Mouse (Mus musculus) stomach, postnatal 0 days (tissue): Measurements from ENCODE around the gene Pxdc1. TPM values are rescaled to one million over a fixed set of nuclear protein-coding genes. Genes with fewer than 3 reads are reported as not detected.

Experiments used
- ATAC-seq: fragments of 200-750 bp; cut with Nextera tagmentation; 2 replicates; pipeline ENCODE4 v1.8.0; 2017; ENCODE audit not compliant: low FRiP score, low TSS enrichment
- DNase-seq: peaks from one replicate; pipeline ENCODE4 v3.0.0-alpha.2; 2016; ENCODE audit warnings: low spot score
- H3K27ac ChIP-seq: fragments of 300-500 bp; sonication (generic); replicated peaks from 2 replicates; pipeline ENCODE4 v1.5.1; 2014; ENCODE audit warnings: mild to moderate bottlenecking, control low read depth
- H3K27me3 ChIP-seq: fragments of 300-500 bp; sonication (generic); 2 replicates; pipeline ENCODE4 v1.6.1; 2014; ENCODE audit warnings: low read length; ENCODE audit not compliant: control insufficient read depth, insufficient read depth
- H3K36me3 ChIP-seq: fragments of 300-500 bp; sonication (generic); 2 replicates; pipeline ENCODE4 v1.6.1; 2014; ENCODE audit warnings: low read length, mixed read lengths; ENCODE audit not compliant: control insufficient read depth, insufficient read depth
- H3K4me1 ChIP-seq: fragments of 300-500 bp; sonication (generic); replicated peaks from 2 replicates; pipeline ENCODE4 v1.6.1; 2014; ENCODE audit warnings: antibody characterized with exemption; ENCODE audit not compliant: control insufficient read depth, insufficient read depth
- H3K4me2 ChIP-seq: fragments of 300-500 bp; sonication (generic); replicated peaks from 2 replicates; pipeline ENCODE4 v1.6.1; 2014; ENCODE audit warnings: low read depth, mild to moderate bottlenecking, control low read depth, moderate library complexity
- H3K4me3 ChIP-seq: fragments of 300-500 bp; sonication (generic); 2 replicates; pipeline ENCODE4 v1.5.1; 2014; ENCODE audit warnings: low read depth, low read length, control low read depth
- H3K9ac ChIP-seq: fragments of 300-500 bp; sonication (generic); 2 replicates; pipeline ENCODE4 v1.6.1; 2014; ENCODE audit warnings: mild to moderate bottlenecking, low read length, control low read depth, mixed read lengths
- H3K9me3 ChIP-seq: fragments of 300-500 bp; sonication (generic); 2 replicates; pipeline ENCODE4 v1.6.1; 2016; ENCODE audit warnings: low read length; ENCODE audit not compliant: control insufficient read depth
- CTCF ChIP-seq: IDR thresholded peaks from 2 replicates; pipeline ENCODE4 v1.5.1; 2016; ENCODE audit warnings: antibody characterized with exemption, low read depth, mild to moderate bottlenecking, moderate library complexity
- EP300 ChIP-seq: optimal IDR thresholded peaks from 2 replicates; pipeline ENCODE3; 2016; ENCODE audit warnings: antibody characterized with exemption
- WGBS: fragments of 180-500 bp; shearing (Covaris S2); extraction: QIAGEN DNeasy Blood & Tissue Kit; methylation state at CpG from one replicate; pipeline ENCODE4 v1.1.7; 2014; 5-methylcytosine and 5-hydroxymethylcytosine counted together
- polyA plus RNA-seq: library from polyadenylated mRNA; unstranded; fragments of >200 nt; fragmentation: Nextera tagmentation; extraction: Ambion mirVana; gene quantifications from 2 replicates; pipeline ENCODE4 v1.2.1, GENCODE M21; 2015

Gene Pxdc1
- polyA plus RNA-seq, 1 experiment from 2014 or later = 14.4 TPM

GRCm38 (mm10) chr13:34602757-34603156, 50.5 kb downstream of the Pxdc1 start:
- WGBS = 11% methylated on average over 2 of the region's 2 CpGs
- no peaks in the 10 kb centered on the region for H3K27me3 ChIP-seq
- H3K9me3 ChIP-seq = no peaks in the 10 kb centered on the region
- H3K27ac ChIP-seq = no peak overlapping the region
- H3K4me1 ChIP-seq = no peaks in the 10 kb centered on the region
- H3K4me2 ChIP-seq = no peak overlapping the region
- H3K9ac ChIP-seq = no peak overlapping the region
- TF ChIP-seq EP300 (no peak), CTCF (no peak)
- ATAC-seq (no peak), DNase-seq (no peak)
- no peaks in the 10 kb centered on the region for H3K36me3 ChIP-seq
- H3K4me3 ChIP-seq = no peak overlapping the region

GRCm38 (mm10) chr13:34596797-34597196, 56.5 kb downstream of the Pxdc1 start:
- no peaks in the 10 kb centered on the region for H3K4me1 ChIP-seq
- no peak for TF ChIP-seq CTCF
- H3K36me3 ChIP-seq = no peaks in the 10 kb centered on the region
- no peak for DNase-seq
- no peak for ATAC-seq
- H3K27ac ChIP-seq = no peak overlapping the region
- no peak overlapping the region for H3K4me2 ChIP-seq
- no peak overlapping the region for H3K4me3 ChIP-seq
- H3K27me3 ChIP-seq = no peaks in the 10 kb centered on the region
- H3K9me3 ChIP-seq = no peaks in the 10 kb centered on the region
- no peak overlapping the region for H3K9ac ChIP-seq

Other genes with a start within 250 kb of the Pxdc1 start
- 0.07 TPM in 1 of 2 replicates, not detected in the other for gene Fam50b, start 81.4 kb upstream of the Pxdc1 start, polyA plus RNA-seq
- 37.7 and 42.7 TPM in 2 replicates for gene Prpf4b, start 221.8 kb upstream of the Pxdc1 start, polyA plus RNA-seq